Mouse (Mus musculus): ENCODE results near the gene Gm44511. TPM values are rescaled to one million over a fixed set of nuclear protein-coding genes. Genes with fewer than 3 reads are reported as not detected.

Gene Gm44511
- polyA plus RNA-seq, 1 experiment from 2014 or later, result not detected

DNA sequence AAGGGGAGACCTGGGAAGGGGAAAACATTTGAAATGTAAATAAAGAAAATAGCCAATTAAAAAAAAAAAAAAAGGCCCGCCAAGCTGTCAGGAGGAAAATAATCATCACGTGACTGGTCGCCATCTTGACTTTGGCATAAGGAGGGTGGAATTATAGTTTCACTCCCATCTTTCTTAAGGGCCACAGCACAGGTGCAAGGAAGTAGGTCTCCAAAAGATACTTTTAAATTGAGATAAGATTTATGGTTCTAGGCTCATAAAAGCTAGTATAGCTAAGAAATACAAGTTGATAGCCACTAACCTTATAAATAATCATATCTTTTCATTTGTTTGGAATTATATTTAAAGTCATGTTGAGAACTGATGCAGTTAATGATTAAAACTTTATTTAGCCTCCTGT lies 28.8 kb upstream of the Gm44511 start:
- Histone ChIP-seq H3K4me2 (ENCODE audit: low read length) (no peak overlapping the region), H3K4me3 (replicated peaks; ENCODE audit: low read depth, low read length) (no peak overlapping the region), H3K9ac (ENCODE audit: low read depth, low read length) (no peak overlapping the region), H3K9me3 (replicated peaks; ENCODE audit: low read length) (no peaks in the 10 kb centered on the region), H3K27me3 (ENCODE audit: insufficient read depth, low read length) (no peaks in the 10 kb centered on the region), H3K36me3 (ENCODE audit: insufficient read depth, low read length) (no peaks in the 10 kb centered on the region), H3K27ac (no peak overlapping the region), H3K4me1 (replicated peaks; ENCODE audit: insufficient read depth, low read length) (no peaks in the 10 kb centered on the region; the same call in 1 of the 2 replicates)
- no peak for TF ChIP-seq CTCF (IDR thresholded peaks at IDR 0.05; ENCODE audit: low read depth)
- 86% methylated on average over 3 of the region's 3 CpGs for WGBS
- DNase-seq (ENCODE audit: low spot score), result no peak
- no peak for ATAC-seq (replicated peaks; ENCODE audit: low FRiP score, low read depth)

DNA sequence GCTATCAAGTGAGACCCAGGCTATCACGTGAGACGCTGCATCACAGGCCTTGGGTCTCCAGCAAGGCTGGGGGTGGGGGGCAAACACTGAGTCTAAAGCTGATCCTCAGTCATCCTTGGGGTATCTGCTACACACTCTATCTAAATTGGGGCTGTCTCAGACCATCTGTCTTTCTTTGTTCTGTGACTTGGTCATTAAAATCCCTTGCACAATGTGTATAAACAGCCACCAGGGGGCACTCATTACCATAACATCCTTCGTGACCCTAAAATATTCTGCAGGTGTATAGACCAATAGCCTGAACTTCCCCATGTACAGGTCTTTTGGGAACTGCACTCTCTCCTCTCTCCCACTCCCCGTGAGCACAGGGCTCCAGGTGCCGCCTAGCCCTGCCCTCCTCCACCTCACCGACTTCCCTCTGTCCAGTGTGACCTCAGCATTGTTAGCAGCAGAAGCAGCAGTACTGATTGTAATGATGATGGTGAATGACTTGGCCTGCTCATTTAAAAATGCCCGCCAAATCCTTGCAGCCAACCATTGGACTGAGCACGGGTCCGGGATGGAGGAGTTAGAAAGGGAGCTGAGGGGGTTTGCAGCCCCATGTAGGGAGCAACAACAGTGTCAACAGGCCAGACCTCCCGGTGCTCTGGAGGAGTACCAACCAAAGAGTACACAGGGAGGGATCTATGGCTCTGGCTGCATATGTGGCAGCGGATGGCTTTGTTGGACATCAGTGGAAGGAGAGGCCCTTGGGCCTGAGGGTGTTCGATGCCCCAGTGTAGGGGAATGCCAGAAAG lies 28.1 kb upstream of the Gm44511 start:
- 54% methylated on average over 12 of the region's 12 CpGs for WGBS
- no peak overlapping the region for H3K27ac ChIP-seq
- no peaks in the 10 kb centered on the region for H3K9me3 ChIP-seq (replicated peaks; ENCODE audit: low read length)
- no peak overlapping the region for H3K4me2 ChIP-seq (ENCODE audit: low read length)
- H3K36me3 ChIP-seq (ENCODE audit: insufficient read depth, low read length), result no peaks in the 10 kb centered on the region
- no peaks in the 10 kb centered on the region; the same call in 1 of the 2 replicates for H3K4me1 ChIP-seq (replicated peaks; ENCODE audit: insufficient read depth, low read length)
- no peak overlapping the region for H3K9ac ChIP-seq (ENCODE audit: low read depth, low read length)
- TF ChIP-seq CTCF (IDR thresholded peaks at IDR 0.05; ENCODE audit: low read depth), result peak; percentile 86
- peak; percentile 84 for DNase-seq (ENCODE audit: low spot score)
- peak; percentile 40; the same call in 1 of the 2 replicates for ATAC-seq (replicated peaks; ENCODE audit: low FRiP score, low read depth)
- H3K27me3 ChIP-seq (ENCODE audit: insufficient read depth, low read length), result no peaks in the 10 kb centered on the region
- H3K4me3 ChIP-seq (replicated peaks; ENCODE audit: low read depth, low read length), result no peak overlapping the region

DNA sequence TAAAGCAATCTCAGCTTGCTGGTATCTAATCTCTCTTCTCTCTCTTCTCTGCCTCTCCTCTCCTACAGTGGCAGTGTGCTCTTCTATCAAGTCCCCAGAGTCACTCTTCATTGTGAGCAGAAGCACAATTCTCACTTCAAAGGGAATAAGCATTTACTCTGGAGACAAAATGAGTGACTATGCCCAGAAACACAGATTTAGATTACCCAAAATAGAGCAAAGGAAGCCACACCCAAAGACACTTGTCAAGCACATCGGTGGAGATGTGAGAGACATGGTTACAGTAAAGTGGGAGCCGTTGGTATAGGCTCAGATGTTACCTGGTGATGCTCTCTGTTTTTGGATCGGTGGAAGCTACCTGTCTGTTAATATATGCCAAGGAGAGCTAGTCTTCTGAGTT lies 26.7 kb upstream of the Gm44511 start:
- no peak overlapping the region for H3K27ac ChIP-seq
- no peak for TF ChIP-seq CTCF (IDR thresholded peaks at IDR 0.05; ENCODE audit: low read depth)
- H3K9me3 ChIP-seq (replicated peaks; ENCODE audit: low read length), result no peaks in the 10 kb centered on the region
- H3K4me2 ChIP-seq (ENCODE audit: low read length), result no peak overlapping the region
- H3K27me3 ChIP-seq (ENCODE audit: insufficient read depth, low read length), result no peaks in the 10 kb centered on the region
- no peak overlapping the region for H3K9ac ChIP-seq (ENCODE audit: low read depth, low read length)
- DNase-seq (ENCODE audit: low spot score) (no peak), ATAC-seq (replicated peaks; ENCODE audit: low FRiP score, low read depth) (no peak)
- H3K4me1 ChIP-seq (replicated peaks; ENCODE audit: insufficient read depth, low read length), result no peaks in the 10 kb centered on the region; the same call in 1 of the 2 replicates
- no peak overlapping the region for H3K4me3 ChIP-seq (replicated peaks; ENCODE audit: low read depth, low read length)
- WGBS, result 86% methylated on average over 3 of the region's 3 CpGs
- no peaks in the 10 kb centered on the region for H3K36me3 ChIP-seq (ENCODE audit: insufficient read depth, low read length)

DNA sequence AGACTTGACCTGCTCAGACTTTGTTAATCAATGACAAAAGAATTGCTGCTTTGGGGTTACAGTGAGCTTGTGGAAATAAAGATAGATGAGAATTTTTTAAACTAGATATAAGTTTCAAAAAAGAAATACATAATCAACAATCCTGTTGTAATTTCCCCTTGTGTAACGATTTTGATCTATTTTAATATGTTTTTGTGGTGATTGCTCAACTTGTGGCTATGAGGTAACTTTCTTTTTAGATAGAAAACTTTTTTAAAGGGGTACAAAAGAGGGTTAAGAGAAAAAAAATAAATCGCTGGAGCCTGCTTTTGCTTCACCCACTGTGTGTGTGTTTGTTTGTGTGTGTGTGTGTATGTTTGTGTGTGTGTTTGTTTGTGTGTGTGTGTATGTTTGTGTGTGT lies 25.0 kb upstream of the Gm44511 start:
- Histone ChIP-seq H3K4me1 (replicated peaks; ENCODE audit: insufficient read depth, low read length) (no peaks in the 10 kb centered on the region; the same call in 1 of the 2 replicates), H3K9me3 (replicated peaks; ENCODE audit: low read length) (no peaks in the 10 kb centered on the region), H3K9ac (ENCODE audit: low read depth, low read length) (no peak overlapping the region), H3K36me3 (ENCODE audit: insufficient read depth, low read length) (no peaks in the 10 kb centered on the region), H3K27ac (no peak overlapping the region), H3K4me3 (replicated peaks; ENCODE audit: low read depth, low read length) (no peak overlapping the region), H3K27me3 (ENCODE audit: insufficient read depth, low read length) (no peaks in the 10 kb centered on the region), H3K4me2 (ENCODE audit: low read length) (no peak overlapping the region)
- WGBS, result 80% methylated on average over 2 of the region's 2 CpGs
- ATAC-seq (replicated peaks; ENCODE audit: low FRiP score, low read depth) (no peak), DNase-seq (ENCODE audit: low spot score) (no peak)
- TF ChIP-seq CTCF (IDR thresholded peaks at IDR 0.05; ENCODE audit: low read depth), result no peak

DNA sequence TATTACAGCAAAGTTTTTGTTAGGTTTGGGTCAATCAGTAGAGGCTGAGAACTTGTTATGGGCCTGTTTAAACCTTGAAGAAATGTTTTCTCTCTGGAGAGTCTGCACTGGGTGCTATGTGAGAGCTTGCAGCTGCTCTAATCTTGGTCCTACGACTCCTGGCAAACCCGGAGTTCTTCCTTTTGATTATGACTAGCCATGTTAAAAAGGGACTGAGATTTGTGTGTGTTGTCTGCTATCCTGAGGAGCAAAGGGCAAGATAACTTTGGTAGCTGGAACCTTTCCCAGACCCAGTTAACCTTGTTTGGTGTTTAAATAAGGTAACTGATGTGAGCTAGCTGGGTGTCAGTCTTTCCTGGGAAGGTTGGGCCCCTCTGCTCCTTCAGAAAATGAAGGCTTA lies 24.6 kb upstream of the Gm44511 start:
- ATAC-seq (replicated peaks; ENCODE audit: low FRiP score, low read depth) (no peak), DNase-seq (ENCODE audit: low spot score) (no peak)

DNA sequence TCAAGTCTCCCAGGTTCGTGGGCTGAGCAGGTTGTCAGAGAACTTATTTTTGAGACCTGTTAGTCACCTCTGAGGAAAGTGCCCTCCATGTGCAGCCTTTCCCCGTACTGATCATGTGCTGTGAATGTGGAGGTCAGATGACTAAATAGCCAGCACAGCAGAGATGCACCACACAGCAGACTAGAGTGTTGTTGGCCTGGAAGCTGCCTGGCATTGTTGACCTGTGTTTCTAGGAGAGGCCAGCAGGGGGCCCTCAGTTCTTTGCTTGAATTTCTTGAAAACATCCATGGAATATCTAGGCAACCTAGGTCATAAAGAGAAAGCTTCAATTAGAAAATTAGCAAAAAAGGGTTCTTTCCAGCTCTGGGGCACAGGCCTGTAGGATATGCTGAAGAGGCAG lies 23.8 kb upstream of the Gm44511 start:
- WGBS, result 50% methylated on average over 2 of the region's 2 CpGs

More for the DNA sequence above, 24.6 kb upstream of the Gm44511 start:
- Histone ChIP-seq H3K4me2 (ENCODE audit: low read length) (no peak overlapping the region), H3K27ac (no peak overlapping the region), H3K27me3 (ENCODE audit: insufficient read depth, low read length) (no peaks in the 10 kb centered on the region), H3K36me3 (ENCODE audit: insufficient read depth, low read length) (no peaks in the 10 kb centered on the region), H3K9ac (ENCODE audit: low read depth, low read length) (no peak overlapping the region), H3K4me3 (replicated peaks; ENCODE audit: low read depth, low read length) (no peak overlapping the region), H3K4me1 (replicated peaks; ENCODE audit: insufficient read depth, low read length) (no peaks in the 10 kb centered on the region; the same call in 1 of the 2 replicates), H3K9me3 (replicated peaks; ENCODE audit: low read length) (no peaks in the 10 kb centered on the region)
- no peak for TF ChIP-seq CTCF (IDR thresholded peaks at IDR 0.05; ENCODE audit: low read depth)
- WGBS, result 56% methylated on average over 2 of the region's 2 CpGs

More for the DNA sequence above, 23.8 kb upstream of the Gm44511 start:
- ATAC-seq (replicated peaks; ENCODE audit: low FRiP score, low read depth) (no peak), DNase-seq (ENCODE audit: low spot score) (peak; percentile 75)
- Histone ChIP-seq H3K4me3 (replicated peaks; ENCODE audit: low read depth, low read length) (no peak overlapping the region), H3K4me1 (replicated peaks; ENCODE audit: insufficient read depth, low read length) (no peaks in the 10 kb centered on the region), H3K9me3 (replicated peaks; ENCODE audit: low read length) (no peaks in the 10 kb centered on the region), H3K36me3 (ENCODE audit: insufficient read depth, low read length) (no peaks in the 10 kb centered on the region), H3K27me3 (ENCODE audit: insufficient read depth, low read length) (no peaks in the 10 kb centered on the region), H3K27ac (no peak overlapping the region), H3K9ac (ENCODE audit: low read depth, low read length) (no peak overlapping the region), H3K4me2 (ENCODE audit: low read length) (no peak overlapping the region)
- TF ChIP-seq CTCF (IDR thresholded peaks at IDR 0.05; ENCODE audit: low read depth), result peak; percentile 82

All from kidney, postnatal 0 days (tissue).